Mouse (Mus musculus) cerebellum, postnatal 25 days (tissue): ENCODE measurements at regions not wholly inside any gene's neighbourhood (a gene's known extent, or its start where the extent isn't known, plus 50 kb on each side); places are given as distances from the start of the nearest gene placed in this dataset.

Experiments
- DNase-seq, 2 experiments: peaks; one replicate each; pipeline ENCODE4 v3.0.0; 2021; ENCODE audit warnings: mixed read lengths in 2 of 2

DNA sequence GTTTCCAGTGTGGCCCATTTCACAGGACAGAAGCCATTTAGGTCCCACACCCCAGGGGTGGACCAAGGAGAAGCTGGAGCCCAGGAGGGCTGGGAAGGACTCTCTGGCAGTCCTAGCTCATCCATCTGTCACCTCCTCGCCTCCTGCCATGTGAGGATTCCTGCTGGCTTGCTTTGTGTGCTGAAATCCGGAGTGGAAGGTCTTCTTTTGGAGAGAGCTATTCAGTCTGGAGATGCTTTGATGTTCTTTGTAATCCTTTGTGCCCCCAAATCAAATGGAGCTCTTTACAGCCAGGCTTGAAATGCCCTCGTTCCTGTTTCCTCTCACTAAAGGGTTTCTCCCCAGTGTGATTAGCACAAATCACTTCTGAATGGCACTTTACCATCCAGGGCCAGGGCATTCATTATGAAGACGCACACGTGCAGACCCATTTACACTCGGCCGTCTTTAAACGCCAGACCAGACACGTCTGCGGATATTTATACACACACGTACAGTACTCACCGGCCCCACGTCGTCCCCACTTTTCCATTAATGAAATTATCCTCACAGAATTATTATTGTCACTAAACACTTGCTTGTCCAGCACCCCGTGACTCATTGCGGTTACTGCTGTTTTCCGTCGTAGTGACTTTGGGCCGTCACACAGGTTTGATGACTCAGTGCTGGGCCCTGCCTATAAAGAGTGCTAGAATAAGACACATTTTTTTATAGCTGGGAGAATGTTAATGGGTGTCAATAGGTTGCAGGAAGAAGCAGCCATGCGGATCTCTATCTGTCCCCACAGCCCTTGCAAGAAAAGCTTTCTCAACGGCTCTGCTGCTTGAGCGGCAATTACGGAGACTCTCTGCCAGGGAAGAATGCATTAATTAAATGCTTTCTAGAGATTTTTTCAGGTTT is 356.0 kb upstream of the Kcnab2 start:
- peak in 1 of 2 experiments; percentile 49 for DNase-seq

DNA sequence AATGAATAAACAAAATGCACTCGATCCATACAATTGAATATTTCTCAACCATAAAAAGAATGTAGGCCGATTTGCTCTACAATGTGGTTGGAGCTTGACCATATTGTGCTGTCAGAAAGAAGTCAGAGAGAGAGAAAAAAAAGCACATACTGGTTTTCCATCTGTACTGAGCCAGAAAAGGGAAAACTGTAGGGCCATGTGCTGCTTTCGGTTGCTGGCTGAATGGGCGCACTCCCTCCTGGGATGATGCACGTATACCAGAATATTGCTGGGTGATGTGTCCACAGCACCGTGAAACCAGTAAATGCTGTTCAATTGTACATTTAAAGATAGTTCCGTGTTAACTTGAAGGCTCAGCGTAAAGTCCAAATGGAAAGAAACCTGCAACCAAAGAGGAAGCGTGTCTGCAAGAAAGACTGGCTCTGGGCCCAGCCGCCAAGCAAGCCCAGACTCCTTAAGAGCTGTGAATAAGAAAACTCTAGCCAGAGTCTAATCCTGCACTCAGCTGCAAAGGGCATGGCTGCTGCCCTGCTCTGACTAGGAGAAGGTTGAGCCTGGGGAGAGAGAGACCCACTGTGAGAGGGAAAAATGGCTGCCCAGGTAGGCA is 355.2 kb upstream of the Kcnab2 start:
- DNase-seq: peak; percentile 37 to 44

DNA sequence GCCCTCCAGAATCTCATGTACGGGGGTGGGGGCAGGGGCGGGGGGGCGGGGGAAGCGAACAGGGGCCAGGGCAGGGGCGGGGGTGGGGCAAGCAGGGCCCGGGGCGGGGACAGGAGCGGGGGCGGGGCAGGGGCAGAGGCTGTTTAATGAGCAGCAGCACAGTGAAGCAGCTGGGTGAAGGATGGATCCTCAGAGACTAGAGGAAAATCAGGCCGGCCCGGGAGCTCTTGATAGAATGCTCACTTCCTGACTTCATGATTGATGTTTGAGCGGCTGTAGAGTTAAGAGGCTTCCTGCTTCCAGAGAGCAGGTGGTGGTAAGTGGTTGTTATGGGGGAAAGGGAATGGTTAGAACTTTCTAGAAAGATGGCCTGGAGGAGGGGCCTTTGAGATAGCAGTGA is 347.5 kb upstream of the Kcnab2 start:
- DNase-seq: peak in 1 of 2 experiments; percentile 10

DNA sequence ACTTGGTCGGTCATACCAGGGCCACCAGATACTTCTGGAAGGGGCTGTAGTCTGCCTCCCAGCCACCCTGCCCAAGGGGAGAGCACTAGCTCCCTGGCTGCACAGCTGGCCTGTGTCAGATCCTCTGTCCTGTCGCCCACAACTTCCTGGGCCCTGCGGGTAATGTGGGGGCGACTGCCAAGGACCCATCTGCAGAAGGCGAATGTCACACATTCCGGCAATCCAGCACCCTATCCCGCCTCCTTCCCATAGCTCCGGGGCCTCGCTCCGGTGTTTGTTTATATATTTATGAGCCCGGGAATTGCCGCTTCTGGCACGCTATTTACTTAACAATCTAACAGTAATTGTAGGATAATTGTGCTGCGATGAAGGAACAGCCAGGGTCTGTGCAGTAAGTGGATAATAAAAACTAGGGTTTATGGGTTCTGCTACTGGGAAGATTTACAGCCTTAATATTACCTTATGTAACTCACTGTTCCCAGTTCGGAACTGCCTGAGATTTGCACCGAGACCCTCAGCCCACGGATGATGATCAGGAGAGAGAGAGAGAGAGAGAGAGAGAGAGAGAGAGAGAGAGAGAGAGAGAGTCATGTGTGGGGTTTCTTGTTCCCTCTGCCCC is 338.6 kb upstream of the Kcnab2 start:
- no peak for DNase-seq

GRCm38 (mm10) chr4:152806611-152807010 is 328.9 kb upstream of the Kcnab2 start:
- no peak for DNase-seq

DNA sequence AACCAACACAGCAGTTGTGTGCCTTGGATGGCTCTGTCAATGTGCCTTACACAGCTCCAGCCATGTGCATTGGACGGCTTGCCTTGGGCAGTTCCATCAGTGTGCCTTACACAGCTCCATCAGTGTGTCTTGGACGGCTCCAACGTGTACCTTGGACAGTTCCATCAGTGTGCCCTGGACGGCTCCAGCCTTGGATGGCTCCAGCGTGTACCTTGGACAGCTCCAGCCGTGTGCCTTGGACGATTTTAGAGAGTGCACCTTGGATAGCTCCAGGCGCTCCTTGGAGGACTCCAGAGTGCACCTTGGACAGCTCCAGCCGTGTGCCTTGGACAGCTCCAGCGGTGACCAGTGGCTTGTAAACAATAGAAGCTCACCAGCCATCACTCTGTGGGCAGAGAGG is 321.7 kb upstream of the Kcnab2 start:
- DNase-seq: no peak

GRCm38 (mm10) chr4:152788431-152788830 is 310.8 kb upstream of the Kcnab2 start:
- DNase-seq: no peak

DNA sequence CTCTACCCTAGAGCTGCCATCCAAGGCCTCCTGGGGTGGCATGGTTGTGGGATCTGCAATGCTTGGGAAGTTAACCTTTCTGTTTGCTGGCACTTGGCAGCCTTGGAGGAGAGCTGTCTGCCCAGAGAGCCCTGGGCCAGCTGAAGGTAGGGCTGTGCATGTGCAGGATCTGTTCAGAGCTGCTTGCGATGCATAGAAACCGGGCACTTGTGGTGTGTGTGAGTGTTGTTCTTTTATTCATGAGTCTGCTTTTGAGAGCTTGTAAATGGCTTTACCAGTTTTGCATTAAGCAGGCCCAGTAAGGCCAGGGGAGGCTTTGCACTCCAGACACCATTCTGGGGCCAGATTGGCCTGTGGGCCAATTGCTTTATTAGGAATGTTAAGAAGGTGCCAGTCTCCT is 307.3 kb upstream of the Kcnab2 start:
- DNase-seq: no peak

GRCm38 (mm10) chr4:152779526-152779925 is 301.9 kb upstream of the Kcnab2 start:
- DNase-seq: peak; percentile 40 to 61

DNA sequence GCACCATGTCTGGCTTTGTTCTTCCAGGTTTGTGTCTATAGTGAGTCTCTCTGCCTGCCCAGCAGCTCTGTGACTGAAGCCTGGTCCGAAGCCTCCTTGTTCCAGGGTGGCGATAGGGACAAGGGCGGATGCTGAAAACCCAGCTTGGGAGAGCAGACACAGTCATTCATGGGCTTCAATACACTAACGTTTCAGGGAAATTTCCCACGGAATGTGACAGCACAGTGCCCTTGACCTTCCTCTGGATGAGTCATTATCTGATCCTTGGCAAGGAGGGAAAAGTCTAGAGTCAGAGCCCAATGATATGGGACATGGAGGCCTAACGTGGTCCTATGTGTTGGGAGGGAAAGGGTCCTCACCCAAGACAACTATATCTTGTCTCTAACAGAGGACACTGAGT is 298.1 kb upstream of the Kcnab2 start:
- DNase-seq: no peak

- DNase-seq: no peak
These were observed 293.7 kb upstream of the Kcnab2 start for GRCm38 (mm10) chr4:152771386-152771785.

- no peak for DNase-seq
These were observed 289.7 kb upstream of the Kcnab2 start for GRCm38 (mm10) chr4:152767372-152767771.

DNA sequence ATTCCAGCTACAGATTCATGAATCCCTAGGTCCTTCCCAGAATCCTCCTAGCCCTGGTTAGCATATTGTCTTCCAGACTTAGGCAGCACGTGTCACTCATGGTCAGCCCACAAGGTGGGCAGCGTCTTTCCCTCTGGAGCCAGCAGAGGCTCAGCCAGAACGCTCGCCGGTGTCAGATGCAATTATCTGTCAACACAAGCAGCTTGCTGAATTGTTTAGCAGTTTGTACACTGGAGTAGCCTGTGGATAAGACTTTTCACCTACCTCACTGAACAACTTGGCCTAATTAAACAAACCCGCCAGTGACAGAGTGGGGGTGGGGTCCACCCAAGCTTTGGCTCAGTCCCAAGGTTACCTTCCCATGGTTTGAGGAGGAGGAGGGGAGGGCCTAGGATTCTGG is 285.4 kb upstream of the Kcnab2 start:
- no peak for DNase-seq

DNA sequence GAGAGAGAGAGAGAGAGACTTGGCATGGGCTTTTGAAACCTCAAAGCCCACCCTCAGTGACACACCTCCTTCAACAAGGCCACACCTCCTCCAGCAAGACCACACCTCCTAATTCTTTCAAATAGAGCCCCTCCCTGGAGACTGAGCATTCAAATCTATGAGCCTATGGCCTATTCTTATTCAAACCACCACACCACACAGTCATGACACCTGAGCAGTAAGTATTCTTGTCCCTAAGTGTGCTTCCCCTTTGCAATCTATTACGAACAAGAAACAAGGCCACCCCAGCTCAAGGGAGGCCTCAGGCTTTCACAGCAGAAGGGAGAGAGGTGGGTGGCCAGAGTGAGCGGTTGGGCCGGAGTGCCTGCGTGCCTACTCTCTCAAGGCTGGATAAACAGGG is 284.9 kb upstream of the Kcnab2 start:
- no peak for DNase-seq

DNA sequence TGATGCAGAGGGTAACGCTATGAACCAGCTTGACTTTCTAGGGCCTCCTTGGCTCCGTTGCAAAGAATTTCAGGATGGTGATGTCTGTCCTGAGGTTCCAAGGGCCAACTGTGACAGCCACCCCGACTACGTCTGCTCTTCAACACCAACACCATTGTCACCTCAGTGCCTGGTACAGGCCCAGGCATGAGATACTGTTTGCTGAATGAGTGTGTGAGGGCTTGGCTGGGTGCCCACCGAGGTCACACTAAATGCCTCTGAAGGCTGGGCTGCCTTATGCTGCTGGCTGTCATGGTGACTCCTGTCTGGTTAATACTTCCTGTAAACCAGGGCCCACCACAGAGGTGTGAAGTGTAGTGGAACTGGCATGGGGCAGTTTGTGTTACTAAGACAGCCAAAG is 279.5 kb upstream of the Kcnab2 start:
- peak; percentile 19 to 50 for DNase-seq

DNA sequence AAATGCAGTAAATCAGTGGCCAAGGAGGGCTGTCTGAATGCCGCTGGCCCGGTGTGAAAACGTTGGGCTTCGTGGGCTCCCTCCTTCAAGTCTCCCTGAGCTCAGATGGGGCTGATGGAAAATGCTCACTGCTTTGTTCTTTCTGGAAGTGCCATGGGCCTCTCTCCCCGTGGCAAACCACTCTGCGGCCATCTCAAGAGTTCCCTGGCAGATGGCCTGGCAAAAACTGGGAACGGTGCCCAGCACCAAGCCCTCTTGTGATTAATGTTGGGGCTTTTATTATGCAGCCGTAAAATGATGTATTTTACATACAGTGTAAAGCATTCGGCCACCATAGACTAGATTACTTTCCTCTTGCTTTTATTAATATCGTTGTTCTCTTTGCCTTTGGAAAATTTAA is 278.9 kb upstream of the Kcnab2 start:
- DNase-seq: peak; percentile 89 to 92

GRCm38 (mm10) chr4:152755756-152756155 is 278.1 kb upstream of the Kcnab2 start:
- DNase-seq: no peak

DNA sequence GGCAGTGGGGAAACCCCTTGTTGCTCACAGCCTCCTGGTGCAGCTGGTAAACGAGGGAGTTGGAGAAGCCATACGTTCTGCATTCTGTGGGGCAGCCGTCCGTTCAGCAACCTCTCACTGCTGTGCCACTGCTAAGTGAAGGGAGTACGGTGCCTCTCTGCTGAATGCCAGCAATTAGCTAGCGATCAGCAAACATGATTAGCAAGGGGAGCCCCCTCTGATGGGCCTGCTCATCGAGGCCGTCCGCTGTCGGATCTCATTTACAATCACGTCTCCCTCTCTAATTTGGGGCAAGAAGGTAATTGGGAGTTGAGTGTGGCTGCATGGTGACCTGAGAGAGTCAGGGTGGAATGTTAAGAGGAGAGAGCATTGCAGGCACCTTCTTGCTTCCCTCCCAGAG is 266.7 kb upstream of the Kcnab2 start:
- DNase-seq: no peak

- no peak for DNase-seq
These were observed 255.3 kb upstream of the Kcnab2 start for GRCm38 (mm10) chr4:152733017-152733416.

GRCm38 (mm10) chr4:152731988-152732387 is 254.3 kb upstream of the Kcnab2 start:
- peak; percentile 25 to 53 for DNase-seq

GRCm38 (mm10) chr4:152731082-152731720 is 253.5 kb upstream of the Kcnab2 start:
- DNase-seq: no peak

DNA sequence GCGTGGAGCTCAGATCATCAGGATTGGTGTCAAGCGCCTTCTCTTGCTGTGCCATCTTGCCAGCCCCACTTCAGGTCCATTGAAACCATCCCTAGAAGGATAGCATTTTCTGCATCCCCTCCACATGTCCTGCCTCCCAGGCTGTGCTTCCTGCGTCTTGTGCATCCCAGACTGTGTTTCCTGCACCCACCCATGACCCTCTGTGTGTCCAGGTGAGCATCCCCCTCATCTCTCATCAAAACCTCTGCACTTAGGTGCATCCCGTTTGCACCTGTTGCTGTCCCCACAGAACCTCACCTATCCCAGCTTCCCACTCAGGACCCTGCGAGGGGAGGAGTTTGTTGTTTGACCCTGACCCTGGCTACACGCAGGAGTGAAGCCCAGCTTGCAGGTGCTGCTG is 251.8 kb upstream of the Kcnab2 start:
- DNase-seq: no peak

GRCm38 (mm10) chr4:152725881-152726280 is 248.2 kb upstream of the Kcnab2 start:
- no peak for DNase-seq
